Mouse (Mus musculus) lung, postnatal 0 days (tissue): ENCODE data around the gene Zpbp2. TPM values are rescaled to one million over a fixed set of nuclear protein-coding genes. Genes with fewer than 3 reads are reported as not detected.

Experiments
- ATAC-seq: fragments of 200-750 bp; cut with Nextera tagmentation; 2 replicates; pipeline ENCODE4 v1.8.0; 2017; ENCODE audit warnings: moderate library complexity
- DNase-seq: peaks from one replicate; pipeline ENCODE4 v3.0.0-alpha.2; 2016; ENCODE audit warnings: low spot score
- H3K27ac ChIP-seq: fragments of 300-500 bp; sonication (generic); 2 replicates; pipeline ENCODE4 v1.5.1; 2014; ENCODE audit warnings: antibody characterized with exemption, mild to moderate bottlenecking, low read length, mixed read lengths
- H3K27me3 ChIP-seq: fragments of 300-500 bp; sonication (generic); replicated peaks from 2 replicates; pipeline ENCODE4 v1.6.1; 2014; ENCODE audit warnings: low read length, mixed read lengths; ENCODE audit not compliant: insufficient read depth
- H3K36me3 ChIP-seq: fragments of 300-500 bp; sonication (generic); 2 replicates; pipeline ENCODE4 v1.6.1; 2014; ENCODE audit warnings: low read length, mixed read lengths; ENCODE audit not compliant: insufficient read depth
- H3K4me1 ChIP-seq: fragments of 300-500 bp; sonication (generic); 2 replicates; pipeline ENCODE4 v1.6.1; 2014; ENCODE audit warnings: antibody characterized with exemption, low read depth, low read length, mixed read lengths; ENCODE audit not compliant: insufficient read depth
- H3K4me2 ChIP-seq: fragments of 300-500 bp; sonication (generic); replicated peaks from 2 replicates; pipeline ENCODE4 v1.6.1; 2014; ENCODE audit warnings: low read depth, mild to moderate bottlenecking, low read length, moderate library complexity, mixed read lengths
- H3K4me3 ChIP-seq: fragments of 300-500 bp; sonication (generic); 2 replicates; pipeline ENCODE4 v1.5.1; 2014; ENCODE audit warnings: low read depth, low read length
- H3K9ac ChIP-seq: fragments of 300-500 bp; sonication (generic); replicated peaks from 2 replicates; pipeline ENCODE4 v1.6.1; 2014; ENCODE audit warnings: low read depth, mild to moderate bottlenecking
- H3K9me3 ChIP-seq: fragments of 300-500 bp; sonication (generic); 2 replicates; pipeline ENCODE4 v1.6.1; 2016; ENCODE audit warnings: low read length, mixed read lengths
- CTCF ChIP-seq: IDR thresholded peaks from 2 replicates; pipeline ENCODE4 v1.5.1; 2016; ENCODE audit warnings: antibody characterized with exemption, mild to moderate bottlenecking
- EP300 ChIP-seq: IDR thresholded peaks from 2 replicates; pipeline ENCODE4 v1.6.1; 2016; ENCODE audit warnings: antibody characterized with exemption, mild to moderate bottlenecking, control low read depth
- WGBS: fragments of 180-500 bp; shearing (Covaris S2); extraction: QIAGEN DNeasy Blood & Tissue Kit; methylation state at CpG from one replicate; pipeline ENCODE4 v1.1.7; 2014; 5-methylcytosine and 5-hydroxymethylcytosine counted together
- polyA plus RNA-seq: library from polyadenylated mRNA; unstranded; fragments of >200 nt; fragmentation: Nextera tagmentation; extraction: Ambion mirVana; gene quantifications from 2 replicates; pipeline ENCODE4 v1.2.1, GENCODE M21; 2015

Gene Zpbp2
- polyA plus RNA-seq = 0.10 and 0.21 TPM in 2 replicates

- ATAC-seq (peak; percentile 97), DNase-seq (peak; percentile 96)
- no peak for TF ChIP-seq EP300
- TF ChIP-seq CTCF = no peak
These were observed at the start of gene Zpbp2 for GRCm38 (mm10) chr11:98550975-98551828. Gene Zpbp2, plus strand, starts transcription at chr11:98551097.

DNA sequence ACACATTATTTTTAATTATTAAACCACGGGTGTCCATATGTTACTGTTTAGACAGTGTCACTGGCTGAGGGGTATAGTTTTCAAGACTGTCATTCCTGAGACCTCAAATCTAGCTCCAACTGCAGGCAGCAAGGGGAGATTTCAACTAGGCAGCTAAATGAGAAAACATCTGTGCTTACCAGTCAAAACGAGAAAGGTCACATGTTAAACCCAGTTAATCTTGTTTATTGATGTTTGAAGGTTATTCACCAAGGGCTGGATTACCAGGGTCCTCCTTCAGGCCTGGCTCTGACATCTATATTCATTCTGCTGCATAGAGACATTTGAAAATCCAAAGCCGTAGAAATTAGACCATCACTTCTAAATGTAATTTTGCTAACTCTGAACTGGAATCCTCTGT is 46.0 kb upstream of the Zpbp2 start:
- TF ChIP-seq CTCF (no peak), EP300 (no peak)
- 58% methylated on average over 3 of the region's 3 CpGs for WGBS
- DNase-seq = no peak
- Histone ChIP-seq H3K4me3 (no peak overlapping the region), H3K27ac (no peak overlapping the region), H3K9ac (no peak overlapping the region), H3K4me2 (no peak overlapping the region), H3K9me3 (no peaks in the 10 kb centered on the region), H3K36me3 (no peaks in the 10 kb centered on the region), H3K4me1 (no peaks in the 10 kb centered on the region), H3K27me3 (no peaks in the 10 kb centered on the region)
- no peak for ATAC-seq

More at GRCm38 (mm10) chr11:98550975-98551828, at the start of gene Zpbp2:
- no peak within 1 kb of the TSS for H3K27ac ChIP-seq
- H3K9me3 ChIP-seq = no peaks in the 10 kb centered on the region
- H3K9ac ChIP-seq = no peak within 1 kb of the TSS
- peaks cover 13% of the 10 kb centered on the region for H3K27me3 ChIP-seq
- H3K4me2 ChIP-seq = peak within 1 kb of the TSS; percentile 59
- peaks cover 3% of the 10 kb centered on the region; the same call in 1 of the 2 replicates for H3K4me1 ChIP-seq
- under 1% methylated on average over 49 of the region's 51 CpGs for WGBS
- H3K4me3 ChIP-seq = peak within 1 kb of the TSS; percentile 60
- H3K36me3 ChIP-seq = no peaks in the 10 kb centered on the region

- peak; percentile 65 for DNase-seq
- H3K4me2 ChIP-seq = no peak overlapping the region
These were observed 41.5 kb upstream of the Zpbp2 start for GRCm38 (mm10) chr11:98509434-98509833.

GRCm38 (mm10) chr11:98510125-98510524 is 40.8 kb upstream of the Zpbp2 start:
- Histone ChIP-seq H3K27me3 (no peaks in the 10 kb centered on the region), H3K4me1 (no peaks in the 10 kb centered on the region), H3K9me3 (no peaks in the 10 kb centered on the region), H3K4me2 (no peak overlapping the region), H3K4me3 (no peak overlapping the region), H3K27ac (no peak overlapping the region), H3K9ac (no peak overlapping the region), H3K36me3 (no peaks in the 10 kb centered on the region)
- WGBS = 72% methylated on average over 8 of the region's 8 CpGs
- ATAC-seq (no peak), DNase-seq (no peak)
- TF ChIP-seq CTCF (no peak), EP300 (no peak)

More at GRCm38 (mm10) chr11:98509434-98509833, 41.5 kb upstream of the Zpbp2 start:
- TF ChIP-seq EP300 = no peak
- TF ChIP-seq CTCF = no peak
- no peak overlapping the region for H3K4me3 ChIP-seq
- WGBS = 55% methylated on average over 7 of the region's 7 CpGs
- H3K9ac ChIP-seq = no peak overlapping the region
- H3K4me1 ChIP-seq = no peaks in the 10 kb centered on the region
- no peaks in the 10 kb centered on the region for H3K27me3 ChIP-seq
- no peaks in the 10 kb centered on the region for H3K9me3 ChIP-seq
- ATAC-seq = peak; percentile 52
- no peak overlapping the region for H3K27ac ChIP-seq
- H3K36me3 ChIP-seq = no peaks in the 10 kb centered on the region

DNA sequence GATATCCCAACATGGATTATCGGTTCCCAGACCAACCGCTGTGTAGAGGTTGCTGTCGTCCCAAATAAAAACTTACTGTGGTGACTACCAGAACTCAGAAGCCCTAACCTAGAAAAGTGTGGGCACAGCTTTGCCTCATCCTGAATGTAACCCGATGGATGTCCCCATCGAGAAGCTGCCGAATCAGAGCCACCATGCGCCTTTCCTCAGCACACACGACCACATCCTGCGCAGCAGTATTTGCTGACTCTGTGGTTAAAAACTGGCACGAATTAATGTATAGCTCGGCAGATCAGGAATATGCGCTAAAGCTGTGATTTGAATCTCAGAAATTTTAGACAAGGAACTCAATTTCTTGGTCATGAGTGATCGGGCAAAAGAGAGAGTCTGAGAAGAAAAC is 38.0 kb upstream of the Zpbp2 start:
- H3K36me3 ChIP-seq = no peaks in the 10 kb centered on the region
- H3K27ac ChIP-seq = no peak overlapping the region
- no peak overlapping the region for H3K4me3 ChIP-seq
- TF ChIP-seq CTCF (no peak), EP300 (no peak)
- H3K4me2 ChIP-seq = no peak overlapping the region
- H3K27me3 ChIP-seq = no peaks in the 10 kb centered on the region
- WGBS = 87% methylated on average over 13 of the region's 13 CpGs
- ATAC-seq (no peak), DNase-seq (no peak)
- no peaks in the 10 kb centered on the region for H3K4me1 ChIP-seq
- no peak overlapping the region for H3K9ac ChIP-seq
- no peaks in the 10 kb centered on the region for H3K9me3 ChIP-seq

- 70% methylated on average over 6 of the region's 6 CpGs for WGBS
- Histone ChIP-seq H3K4me2 (no peak overlapping the region), H3K36me3 (no peaks in the 10 kb centered on the region), H3K4me3 (no peak overlapping the region), H3K27me3 (no peaks in the 10 kb centered on the region), H3K27ac (no peak overlapping the region), H3K4me1 (no peaks in the 10 kb centered on the region), H3K9me3 (no peaks in the 10 kb centered on the region), H3K9ac (no peak overlapping the region)
- TF ChIP-seq CTCF = no peak
- TF ChIP-seq EP300 = no peak
- DNase-seq (no peak), ATAC-seq (no peak)
These were observed 37.5 kb upstream of the Zpbp2 start for GRCm38 (mm10) chr11:98513356-98513936.
